In the genomic region with DNA sequence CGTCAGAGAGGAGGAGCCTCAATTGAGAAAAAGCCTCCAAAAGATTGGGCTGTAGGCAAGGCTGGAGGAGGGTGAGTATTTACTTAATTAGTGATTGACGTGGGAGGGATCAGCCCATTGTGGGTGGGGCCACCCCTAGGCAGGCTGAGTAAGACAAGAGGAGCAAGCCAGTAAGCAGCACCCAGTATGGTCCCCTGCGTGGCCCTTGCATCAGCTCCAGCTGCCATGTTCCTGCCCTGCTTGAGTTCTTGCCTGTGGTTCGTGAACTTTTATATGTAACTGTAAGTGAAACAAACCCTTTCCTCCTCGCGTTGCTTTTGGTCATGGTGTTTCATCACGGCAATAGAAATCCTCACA, we compare ENCODE assay signal across 8 mouse cellular contexts. TPM values are rescaled to one million over a fixed set of nuclear protein-coding genes. Genes with fewer than 3 reads are reported as not detected.
A peak's percentile ranks its signal among the peaks of the same experiment; 100 is the strongest.
DNase-seq lines count a peak whose midpoint lies in the region; ATAC-seq and TF ChIP-seq lines count a peak whose summit lies in the region.

A gene (minus strand): TSS at position 27 of the 357 bp plus-strand sequence.

- TF ChIP-seq CTCF in lung, postnatal 0 days (IDR thresholded peaks at IDR 0.05), result no peak

- no peaks in the 10 kb centered on the region for H3K27me3 ChIP-seq in heart, embryonic 13.5 days (replicated peaks)
- H3K27me3 ChIP-seq in lung, postnatal 0 days (replicated peaks; ENCODE audit: insufficient read depth, low read length), result no peaks in the 10 kb centered on the region
- no peaks in the 10 kb centered on the region for H3K27me3 ChIP-seq in midbrain, embryonic 15.5 days (replicated peaks)

- no peaks in the 10 kb centered on the region for H3K9me3 ChIP-seq in heart, embryonic 13.5 days
- no peaks in the 10 kb centered on the region for H3K9me3 ChIP-seq in lung, postnatal 0 days (ENCODE audit: low read length)
- H3K9me3 ChIP-seq in midbrain, embryonic 15.5 days, result no peaks in the 10 kb centered on the region

- H3K27ac ChIP-seq in heart, embryonic 13.5 days (replicated peaks), result no peak within 1 kb of the TSS
- H3K27ac ChIP-seq in lung, postnatal 0 days (ENCODE audit: low read length), result peak within 1 kb of the TSS; percentile 32; the same call in 1 of the 2 replicates
- no peak within 1 kb of the TSS for H3K27ac ChIP-seq in midbrain, embryonic 15.5 days

- peak; percentile 95 for DNase-seq in heart, adult 11 months
- DNase-seq in heart, postnatal 4 days, result no peak
- peak; percentile 14 for DNase-seq in c-Kit-positive CD71-negative TER-119-negative erythroid progenitor cells, embryonic 14.5 days (ENCODE audit: low read depth)
- DNase-seq in lung, postnatal 0 days (ENCODE audit: low spot score), result peak; percentile 40
- no peak for DNase-seq in ovary, postnatal 14 days (ENCODE audit: low spot score)
- no peak for DNase-seq in kidney, adult 11 months

- H3K4me2 ChIP-seq in heart, embryonic 13.5 days, result peak within 1 kb of the TSS; percentile 42
- no peak within 1 kb of the TSS for H3K4me2 ChIP-seq in lung, postnatal 0 days (replicated peaks; ENCODE audit: low read depth, low read length)
- no peak within 1 kb of the TSS for H3K4me2 ChIP-seq in midbrain, embryonic 15.5 days

- H3K9ac ChIP-seq in heart, embryonic 13.5 days, result no peak within 1 kb of the TSS
- H3K9ac ChIP-seq in lung, postnatal 0 days (replicated peaks; ENCODE audit: low read depth), result no peak within 1 kb of the TSS
- no peak within 1 kb of the TSS for H3K9ac ChIP-seq in midbrain, embryonic 15.5 days

- H3K4me1 ChIP-seq in heart, embryonic 13.5 days, result 0 out of 2 replicates have a peak, but pooled peaks cover 4% of the 10 kb centered on the region
- H3K4me1 ChIP-seq in lung, postnatal 0 days (ENCODE audit: insufficient read depth, low read depth, low read length), result no peaks in the 10 kb centered on the region
- H3K4me1 ChIP-seq in midbrain, embryonic 15.5 days, result no peaks in the 10 kb centered on the region

- peak within 1 kb of the TSS; percentile 17 for H3K4me3 ChIP-seq in heart, embryonic 13.5 days
- H3K4me3 ChIP-seq in lung, postnatal 0 days (ENCODE audit: low read depth, low read length), result no peak within 1 kb of the TSS
- no peak within 1 kb of the TSS for H3K4me3 ChIP-seq in midbrain, embryonic 15.5 days

- H3K36me3 ChIP-seq in heart, embryonic 13.5 days, result no peaks in the 10 kb centered on the region
- no peaks in the 10 kb centered on the region for H3K36me3 ChIP-seq in lung, postnatal 0 days (ENCODE audit: insufficient read depth, low read length)
- no peaks in the 10 kb centered on the region for H3K36me3 ChIP-seq in midbrain, embryonic 15.5 days (replicated peaks)

- TF ChIP-seq EP300 in lung, postnatal 0 days (IDR thresholded peaks at IDR 0.05), result no peak

- no peak for ATAC-seq in heart, embryonic 13.5 days (ENCODE audit: extremely low read depth, insufficient number of reproducible peaks, low FRiP score, low TSS enrichment)
- ATAC-seq in lung, postnatal 0 days, result peak; percentile 79
- no peak for ATAC-seq in midbrain, embryonic 15.5 days (replicated peaks)

- WGBS in heart, embryonic 13.5 days, result 42% methylated on average over 7 of the region's 7 CpGs
- WGBS in lung, postnatal 0 days, result 47% methylated on average over 7 of the region's 7 CpGs
- 57% methylated on average over 7 of the region's 7 CpGs for WGBS in midbrain, embryonic 15.5 days

RNA-seq across cellular contexts. Expression of the gene that starts here (rescaled TPM):
- 1 to 10 TPM; 4.1 to 6.5 TPM for total RNA-seq in heart, postnatal 4 days (2021)
- polyA plus RNA-seq in heart, embryonic 13.5 days (2015; fragmentation: Nextera tagmentation; extraction: Ambion mirVana), result 2.0 and 4.0 TPM in 2 replicates
- polyA plus RNA-seq in lung, postnatal 0 days (2015; fragmentation: Nextera tagmentation; extraction: Ambion mirVana), result 1.8 and 2.3 TPM in 2 replicates
- polyA plus RNA-seq in midbrain, embryonic 15.5 days (2015; fragmentation: Nextera tagmentation; extraction: Ambion mirVana), result 0.65 and 0.72 TPM in 2 replicates

Comparison
In these comparisons a context has a peak if more than half of its experiments do, and no peak if none do; other contexts are left out.
1. DNase-seq: peak in heart, adult 11 months (single experiment), c-Kit-positive CD71-negative TER-119-negative erythroid progenitor cells, embryonic 14.5 days (single experiment) and lung, postnatal 0 days (single experiment); none in heart, postnatal 4 days (single experiment), ovary, postnatal 14 days (single experiment) and kidney, adult 11 months (single experiment).